Mouse (Mus musculus): ENCODE data around the gene Gm10382.

Gm10382 gene

DNA sequence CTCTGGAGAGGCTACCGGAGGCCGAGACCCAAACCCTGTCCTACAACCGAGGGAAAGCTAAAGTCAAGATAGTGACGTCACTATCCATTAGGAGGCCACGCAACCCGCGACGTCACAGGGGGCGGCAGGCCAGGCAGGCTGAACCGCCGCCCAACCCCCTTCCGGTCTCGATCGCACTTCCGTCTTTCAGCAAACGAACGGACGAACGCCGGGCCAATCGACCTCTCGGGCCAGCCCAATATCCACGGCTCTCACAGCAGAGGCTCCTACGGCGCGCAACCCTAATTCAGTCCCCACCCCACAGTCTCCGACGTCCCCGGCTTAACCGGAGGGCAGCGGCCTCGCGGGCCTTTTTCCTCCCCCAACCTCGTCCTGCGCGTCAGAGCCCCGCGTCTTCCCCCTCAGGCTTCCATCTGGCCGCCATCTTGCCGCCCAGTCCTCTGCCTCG is at the start of gene Gm10382:
Gene Gm10382, plus strand, starts transcription at position 192 of the 448 bp plus-strand sequence.
- in situ Hi-C loops (cut with MboI, MseI) = no loop called here

DNA sequence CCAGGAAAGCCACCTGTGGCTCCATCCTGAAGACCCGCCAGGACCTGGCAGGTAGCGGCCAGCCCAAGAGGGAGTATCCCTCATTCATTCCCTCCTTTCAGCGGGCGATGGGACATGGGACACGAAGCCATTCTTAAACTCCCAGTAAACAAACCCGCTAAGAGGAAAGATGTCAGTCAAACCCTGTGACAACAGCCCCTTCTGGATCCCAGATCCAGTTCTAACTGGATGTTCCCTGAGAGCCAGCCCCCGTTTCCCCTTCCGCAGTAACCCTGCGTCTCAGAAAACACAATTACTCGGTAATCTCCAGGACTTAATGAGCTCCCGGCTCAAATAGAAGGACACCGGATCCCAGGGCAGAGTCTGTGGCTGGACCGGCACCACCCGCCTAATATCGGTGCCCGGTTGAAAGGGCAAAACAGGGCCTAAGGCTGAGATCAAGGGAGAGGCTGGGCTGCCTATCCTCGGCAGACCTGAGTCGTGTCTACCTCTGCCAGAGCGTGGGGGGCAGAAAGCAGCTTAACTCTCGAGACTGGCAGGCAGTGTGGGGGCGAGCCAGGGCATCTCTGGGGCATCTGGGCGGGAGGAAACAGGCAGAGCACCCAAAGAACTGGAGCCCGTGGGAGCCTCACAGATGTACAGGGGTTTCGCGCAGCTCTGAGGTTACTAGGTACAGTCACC is 49.1 kb upstream of the Gm10382 start:
- in situ Hi-C loops (cut with MboI, MseI) = loop anchor here (25.0 kb wide), 1 partner anchor 703 kb away; the partner anchor contains the start of gene Atp6v0a2

GRCm38 (mm10) chr5:125340547-125341262 is 48.4 kb upstream of the Gm10382 start, which contains the start of gene Scarb1:
Gene Scarb1, minus strand, starts transcription at chr5:125341094.
- in situ Hi-C loops (cut with MboI, MseI) = loop anchor here (25.0 kb wide), 1 partner anchor 703 kb away; the partner anchor contains the start of gene Atp6v0a2

DNA sequence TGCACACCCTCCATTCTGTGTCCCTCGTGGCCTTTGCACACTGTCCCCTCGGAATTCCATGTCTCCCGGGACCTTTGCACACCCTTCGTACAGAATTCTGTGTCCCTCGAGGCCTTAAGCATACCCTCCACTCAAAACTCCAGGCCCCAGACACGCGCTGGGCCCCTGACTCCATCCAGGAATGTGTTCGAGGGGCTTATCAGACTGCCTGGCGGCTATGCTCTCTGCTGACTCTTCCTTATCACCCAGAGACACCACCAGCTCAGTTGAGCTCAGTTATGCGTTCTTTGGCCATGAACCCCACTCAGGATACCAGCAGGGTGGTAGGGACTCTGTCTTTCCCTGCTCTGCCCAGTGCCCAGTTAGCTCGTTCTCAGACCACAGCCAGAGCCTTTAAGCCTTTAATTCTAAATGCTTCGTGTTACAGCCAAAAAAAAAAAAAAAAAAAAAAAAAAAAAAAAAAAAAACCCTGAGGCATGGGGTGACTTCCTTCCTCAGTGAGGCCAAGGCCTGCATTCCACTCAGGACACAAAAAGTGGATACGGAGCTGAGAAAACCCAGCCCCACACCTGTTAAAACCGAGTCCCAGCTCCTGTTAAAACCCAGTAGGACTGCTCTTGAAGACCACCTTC is 47.5 kb upstream of the Gm10382 start:
- in situ Hi-C loops (cut with MboI, MseI) = loop anchor here (25.0 kb wide), 1 partner anchor 704 kb away; the partner anchor contains the start of gene Atp6v0a2

GRCm38 (mm10) chr5:125344296-125344695 is 44.8 kb upstream of the Gm10382 start:
- in situ Hi-C loops (cut with MboI, MseI) = loop anchor here (25.0 kb wide), 1 partner anchor 707 kb away; the partner anchor contains the start of gene Atp6v0a2

DNA sequence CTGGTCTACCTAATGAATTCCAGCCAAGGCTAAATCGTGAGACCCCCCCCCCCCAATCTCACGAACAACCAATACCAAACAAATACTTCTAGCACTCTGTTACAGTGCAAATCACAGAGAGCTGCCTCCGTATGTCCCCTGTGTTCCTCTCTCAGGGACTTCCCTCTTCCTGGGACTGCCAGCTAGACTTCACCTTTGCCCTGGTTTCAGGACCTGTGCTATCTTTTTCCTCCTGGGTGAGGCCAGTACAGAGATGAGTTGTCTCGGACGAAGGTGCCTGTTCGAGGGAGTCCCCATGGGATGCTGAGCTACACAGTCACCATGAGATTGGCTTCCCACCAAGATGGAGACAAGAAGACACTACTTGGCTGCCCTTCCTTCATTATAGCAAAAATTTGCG is 41.1 kb upstream of the Gm10382 start:
- in situ Hi-C loops (cut with MboI, MseI) = loop anchor here (25.0 kb wide), 1 partner anchor 711 kb away; the partner anchor contains the start of gene Atp6v0a2

DNA sequence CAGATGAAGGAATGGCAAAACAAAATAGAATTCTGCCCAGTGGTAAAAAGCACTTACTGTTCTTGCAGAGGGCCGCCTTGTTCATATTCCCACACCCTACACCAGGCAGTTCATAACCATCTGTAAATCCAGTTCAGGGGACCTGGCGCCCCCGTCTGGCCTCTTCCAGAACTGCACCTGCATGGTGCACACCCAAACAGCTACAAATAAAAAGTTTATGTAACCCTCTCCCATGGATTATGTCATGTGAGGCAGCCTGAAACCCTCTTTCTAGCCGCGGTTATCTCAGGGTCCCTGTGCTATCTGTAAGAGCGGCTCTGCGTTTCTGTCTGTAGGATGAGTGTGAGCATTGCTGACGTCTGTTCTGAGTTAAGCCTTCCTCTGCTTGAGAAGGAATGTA is 40.6 kb upstream of the Gm10382 start:
- in situ Hi-C loops (cut with MboI, MseI) = loop anchor here (25.0 kb wide), 1 partner anchor 711 kb away; the partner anchor contains the start of gene Atp6v0a2

GRCm38 (mm10) chr5:125349391-125349790 is 39.7 kb upstream of the Gm10382 start:
- in situ Hi-C loops (cut with MboI, MseI) = loop anchor here (25.0 kb wide), 1 partner anchor 712 kb away; the partner anchor contains the start of gene Atp6v0a2

- in situ Hi-C loops (cut with MboI, MseI) = no loop called here
These were observed 38.1 kb upstream of the Gm10382 start for GRCm38 (mm10) chr5:125351057-125351456.

GRCm38 (mm10) chr5:125351939-125352338 is 37.2 kb upstream of the Gm10382 start:
- in situ Hi-C loops (cut with MboI, MseI) = no loop called here

GRCm38 (mm10) chr5:125352781-125353294 is 36.3 kb upstream of the Gm10382 start:
- in situ Hi-C loops (cut with MboI, MseI) = no loop called here

GRCm38 (mm10) chr5:125354885-125355492 is 34.1 kb upstream of the Gm10382 start:
- in situ Hi-C loops (cut with MboI, MseI) = no loop called here

DNA sequence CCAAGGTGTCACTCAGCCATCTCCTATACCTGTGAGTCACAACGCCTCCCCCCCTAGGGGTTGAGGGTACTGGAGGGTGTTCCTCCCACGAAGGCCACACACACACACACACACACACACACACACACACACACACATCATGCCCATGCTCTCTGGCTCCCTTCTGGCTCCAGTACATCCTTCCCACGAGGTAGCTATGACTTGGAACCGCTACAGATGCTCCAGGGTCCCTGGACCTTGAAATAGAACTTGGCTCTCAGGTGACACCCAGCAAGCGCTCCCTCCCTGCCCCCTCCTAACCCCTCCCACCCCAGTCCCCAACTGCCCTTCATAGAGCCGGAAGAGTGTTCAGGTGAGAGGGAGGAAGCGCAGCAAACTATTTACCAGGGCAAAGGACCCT is 33.5 kb upstream of the Gm10382 start:
- in situ Hi-C loops (cut with MboI, MseI) = no loop called here

GRCm38 (mm10) chr5:125357543-125358269 is 31.4 kb upstream of the Gm10382 start:
- in situ Hi-C loops (cut with MboI, MseI) = no loop called here

DNA sequence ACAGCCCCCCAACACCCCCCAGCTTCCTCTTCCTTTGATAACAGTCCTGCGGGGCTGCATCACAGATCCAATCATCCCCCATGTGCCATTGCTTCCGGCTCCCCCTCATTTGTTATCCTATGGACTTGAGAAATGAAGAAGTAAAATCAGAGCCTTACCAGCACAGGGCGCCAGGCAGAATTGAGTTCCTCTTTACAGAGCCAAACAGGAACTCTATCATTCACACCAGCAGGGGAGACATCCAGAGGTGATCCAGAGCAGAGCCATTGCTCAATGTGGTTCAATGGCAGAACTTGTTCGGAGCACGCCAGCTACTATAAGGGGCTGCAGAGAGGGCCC is 30.9 kb upstream of the Gm10382 start:
- in situ Hi-C loops (cut with MboI, MseI) = no loop called here

GRCm38 (mm10) chr5:125360566-125360965 is 28.6 kb upstream of the Gm10382 start:
- in situ Hi-C loops (cut with MboI, MseI) = no loop called here

- in situ Hi-C loops (cut with MboI, MseI) = no loop called here
These were observed 28.1 kb upstream of the Gm10382 start for GRCm38 (mm10) chr5:125360981-125361510.

- in situ Hi-C loops (cut with MboI, MseI) = no loop called here
These were observed 25.2 kb upstream of the Gm10382 start for GRCm38 (mm10) chr5:125363894-125364293.

GRCm38 (mm10) chr5:125364851-125365429 is 24.2 kb upstream of the Gm10382 start:
- in situ Hi-C loops (cut with MboI, MseI) = no loop called here

- in situ Hi-C loops (cut with MboI, MseI) = no loop called here
These were observed 21.0 kb upstream of the Gm10382 start for GRCm38 (mm10) chr5:125368156-125368555.
